Mouse (Mus musculus): ENCODE measurements at regions not wholly inside any gene's neighbourhood (a gene's known extent, or its start where the extent isn't known, plus 50 kb on each side); places are given as distances from the start of the nearest gene placed in this dataset.
A peak's percentile ranks its signal among the peaks of the same experiment; 100 is the strongest.

DNA sequence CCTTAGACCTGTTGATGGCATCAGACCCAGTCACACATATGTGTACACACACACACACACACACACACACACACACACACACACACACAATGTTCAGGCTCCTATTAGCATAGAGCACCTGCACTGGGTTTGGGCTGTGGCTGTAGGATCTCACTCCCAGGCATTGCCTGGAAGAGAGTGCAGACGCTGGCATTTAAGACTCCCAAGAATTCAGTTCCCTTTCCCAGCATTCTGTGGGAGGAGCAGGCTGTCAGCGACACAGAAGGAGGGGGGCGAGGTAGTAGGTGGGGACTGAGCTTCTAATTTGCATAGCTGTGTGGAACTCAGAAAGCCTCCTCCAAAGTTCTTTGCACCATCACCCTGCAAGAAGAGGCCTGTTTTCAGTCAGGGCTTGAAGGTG is 374.2 kb upstream of the Fam49b start:
- Histone ChIP-seq H3K4me1 (ENCODE audit: insufficient read depth, low read depth, low read length) (no peaks in the 10 kb centered on the region), H3K27me3 (replicated peaks; ENCODE audit: insufficient read depth, low read length) (no peaks in the 10 kb centered on the region), H3K4me3 (ENCODE audit: low read depth, low read length) (no peak overlapping the region), H3K9ac (replicated peaks; ENCODE audit: low read depth) (no peak overlapping the region), H3K9me3 (ENCODE audit: low read length) (no peaks in the 10 kb centered on the region), H3K27ac (ENCODE audit: low read length) (no peak overlapping the region), H3K4me2 (replicated peaks; ENCODE audit: low read depth, low read length) (no peak overlapping the region), H3K36me3 (ENCODE audit: insufficient read depth, low read length) (no peaks in the 10 kb centered on the region)
- 12% methylated on average over 3 of the region's 3 CpGs for WGBS
- TF ChIP-seq CTCF (IDR thresholded peaks at IDR 0.05) = no peak
- no peak for TF ChIP-seq EP300 (IDR thresholded peaks at IDR 0.05)
- DNase-seq (ENCODE audit: low spot score) (peak; percentile 17), ATAC-seq (no peak; the same call in 1 of the 2 replicates)

DNA sequence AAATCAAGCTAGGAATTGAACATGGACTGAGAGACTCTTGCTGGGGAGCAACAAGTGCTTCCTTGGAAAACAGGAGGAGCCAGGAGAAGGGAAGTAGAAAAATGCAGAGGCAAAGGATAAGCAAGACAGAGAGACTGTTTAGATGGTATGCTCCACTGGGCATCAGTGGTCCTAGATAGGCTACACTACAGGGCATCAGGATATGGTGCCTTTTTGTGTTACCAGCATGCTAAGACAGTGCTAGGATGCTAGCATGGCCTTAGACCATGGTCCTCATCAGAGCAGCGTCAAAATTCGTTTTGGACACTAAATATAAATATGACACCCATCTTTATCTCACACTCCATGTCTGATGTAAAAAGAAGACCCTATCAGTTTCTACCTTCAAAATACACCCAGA is 374.6 kb upstream of the Fam49b start:
- DNase-seq (ENCODE audit: low spot score) (no peak), ATAC-seq (no peak)
- no peak for TF ChIP-seq EP300 (IDR thresholded peaks at IDR 0.05)
- TF ChIP-seq CTCF (IDR thresholded peaks at IDR 0.05) = no peak
- H3K27ac ChIP-seq (ENCODE audit: low read length) = no peak overlapping the region
- no peak overlapping the region for H3K9ac ChIP-seq (replicated peaks; ENCODE audit: low read depth)
- H3K9me3 ChIP-seq (ENCODE audit: low read length) = no peaks in the 10 kb centered on the region
- no peak overlapping the region for H3K4me2 ChIP-seq (replicated peaks; ENCODE audit: low read depth, low read length)
- no peaks in the 10 kb centered on the region for H3K4me1 ChIP-seq (ENCODE audit: insufficient read depth, low read depth, low read length)
- no peak overlapping the region for H3K4me3 ChIP-seq (ENCODE audit: low read depth, low read length)
- H3K36me3 ChIP-seq (ENCODE audit: insufficient read depth, low read length) = no peaks in the 10 kb centered on the region
- H3K27me3 ChIP-seq (replicated peaks; ENCODE audit: insufficient read depth, low read length) = no peaks in the 10 kb centered on the region
- WGBS = 73% methylated on average over 2 of the region's 2 CpGs

DNA sequence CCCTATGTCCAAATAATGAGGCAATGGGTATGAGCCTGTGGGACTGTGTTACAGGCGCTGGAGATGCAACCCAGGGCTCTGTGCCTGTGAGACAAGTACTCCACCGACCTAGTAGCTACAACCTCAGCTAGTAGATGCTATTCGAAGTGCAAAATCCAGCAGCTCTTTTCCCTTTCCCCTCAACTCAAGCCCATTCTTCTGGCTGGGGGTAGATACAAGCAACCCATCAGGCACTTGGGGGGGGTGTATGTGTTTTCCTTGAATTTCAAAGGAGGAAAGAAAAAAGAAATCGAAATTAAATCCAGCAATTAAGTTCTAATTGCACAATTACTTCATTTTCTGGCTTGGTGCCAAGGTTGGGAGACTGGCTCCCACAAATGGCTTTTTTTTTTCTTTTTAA is 372.4 kb upstream of the Gm21798 start:
- 68% methylated on average over 4 of the region's 4 CpGs for WGBS
- Histone ChIP-seq H3K27me3 (replicated peaks; ENCODE audit: insufficient read depth, low read length) (no peaks in the 10 kb centered on the region), H3K4me2 (replicated peaks; ENCODE audit: low read depth, low read length) (no peak overlapping the region), H3K9ac (replicated peaks; ENCODE audit: low read depth) (no peak overlapping the region), H3K9me3 (ENCODE audit: low read length) (no peaks in the 10 kb centered on the region), H3K27ac (ENCODE audit: low read length) (no peak overlapping the region), H3K4me3 (ENCODE audit: low read depth, low read length) (no peak overlapping the region), H3K36me3 (ENCODE audit: insufficient read depth, low read length) (no peaks in the 10 kb centered on the region), H3K4me1 (ENCODE audit: insufficient read depth, low read depth, low read length) (no peaks in the 10 kb centered on the region)
- DNase-seq (ENCODE audit: low spot score) (peak; percentile 11), ATAC-seq (no peak)
- TF ChIP-seq EP300 (IDR thresholded peaks at IDR 0.05) (no peak), CTCF (IDR thresholded peaks at IDR 0.05) (no peak)

DNA sequence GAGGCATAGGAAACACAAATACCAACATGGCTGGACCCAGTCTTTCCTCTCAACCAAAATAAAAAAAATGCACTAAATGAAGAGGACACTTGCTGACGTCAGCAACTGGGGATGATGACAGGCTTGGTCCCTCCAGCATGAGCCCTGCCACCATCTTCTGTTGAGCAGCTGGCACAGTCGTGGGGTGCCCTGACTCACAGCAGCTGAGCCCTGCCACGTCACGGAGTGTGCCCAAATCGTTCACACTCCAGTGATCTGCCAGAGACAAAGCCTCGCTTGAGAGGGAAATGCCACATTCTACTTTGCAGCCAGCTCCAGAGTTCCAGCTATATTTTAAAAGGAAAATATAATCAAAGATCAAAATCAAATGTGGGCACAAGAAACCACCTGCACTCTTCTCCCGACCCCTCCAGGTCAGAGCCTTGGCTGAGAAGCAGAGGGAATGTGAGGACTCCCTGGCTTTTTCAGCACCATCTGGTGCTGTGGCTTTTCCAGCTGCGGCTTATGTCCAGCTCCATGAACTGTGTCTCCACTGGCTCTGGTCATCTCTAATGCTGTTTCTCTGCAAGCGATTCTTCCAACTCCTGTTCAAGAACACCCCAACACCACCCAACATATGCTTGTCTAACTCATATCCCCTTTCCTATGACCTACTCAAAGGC is 371.0 kb upstream of the Gm21798 start:
- Histone ChIP-seq H3K4me2 (replicated peaks; ENCODE audit: low read depth, low read length) (no peak overlapping the region), H3K9ac (replicated peaks; ENCODE audit: low read depth) (no peak overlapping the region), H3K27ac (ENCODE audit: low read length) (no peak overlapping the region), H3K9me3 (ENCODE audit: low read length) (no peaks in the 10 kb centered on the region), H3K27me3 (replicated peaks; ENCODE audit: insufficient read depth, low read length) (no peaks in the 10 kb centered on the region), H3K36me3 (ENCODE audit: insufficient read depth, low read length) (no peaks in the 10 kb centered on the region), H3K4me1 (ENCODE audit: insufficient read depth, low read depth, low read length) (no peaks in the 10 kb centered on the region), H3K4me3 (ENCODE audit: low read depth, low read length) (no peak overlapping the region)
- no peak for ATAC-seq
- TF ChIP-seq CTCF (IDR thresholded peaks at IDR 0.05) = no peak
- TF ChIP-seq EP300 (IDR thresholded peaks at IDR 0.05) = no peak
- WGBS = 79% methylated on average over 9 of the region's 9 CpGs
- no peak for DNase-seq (ENCODE audit: low spot score)

DNA sequence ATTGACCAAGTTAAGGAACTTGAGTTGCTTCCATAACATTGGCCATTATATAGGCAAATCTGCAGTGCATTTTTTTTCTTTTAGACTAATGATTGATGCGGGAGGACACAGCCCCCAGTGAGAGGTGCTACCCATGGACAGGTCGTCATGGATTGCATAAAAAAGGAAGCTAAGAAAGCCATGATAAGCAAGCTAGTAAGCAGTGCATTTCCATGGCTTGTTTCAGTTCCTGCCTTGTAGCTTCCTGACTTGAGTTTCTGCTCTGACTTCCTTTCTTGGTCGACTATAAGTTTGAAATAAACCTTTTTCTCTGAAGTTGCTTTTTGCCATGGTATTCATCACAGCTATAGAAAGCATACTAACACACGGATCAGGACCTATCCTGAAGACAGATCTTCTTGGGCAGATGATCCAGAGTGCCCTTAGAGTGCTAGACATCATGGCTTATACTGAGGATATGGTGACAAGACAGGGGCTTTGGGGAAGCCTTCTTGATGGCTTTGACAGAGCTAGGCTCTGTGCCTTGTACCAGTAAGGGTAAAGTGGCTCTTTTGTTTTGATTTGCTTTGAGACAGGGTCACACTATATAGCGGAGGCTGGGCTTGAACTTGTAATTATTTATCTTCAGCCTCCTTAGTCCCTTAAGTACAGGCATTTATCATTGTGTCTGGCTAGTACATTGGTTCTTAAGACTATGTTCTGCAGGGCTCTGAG is 370.1 kb upstream of the Gm21798 start:
- Histone ChIP-seq H3K4me1 (ENCODE audit: insufficient read depth, low read depth, low read length) (no peaks in the 10 kb centered on the region), H3K27ac (ENCODE audit: low read length) (no peak overlapping the region), H3K36me3 (ENCODE audit: insufficient read depth, low read length) (no peaks in the 10 kb centered on the region), H3K9me3 (ENCODE audit: low read length) (no peaks in the 10 kb centered on the region), H3K4me3 (ENCODE audit: low read depth, low read length) (no peak overlapping the region), H3K27me3 (replicated peaks; ENCODE audit: insufficient read depth, low read length) (no peaks in the 10 kb centered on the region), H3K4me2 (replicated peaks; ENCODE audit: low read depth, low read length) (no peak overlapping the region), H3K9ac (replicated peaks; ENCODE audit: low read depth) (no peak overlapping the region)
- 47% methylated on average over 5 of the region's 5 CpGs for WGBS
- DNase-seq (ENCODE audit: low spot score) = no peak
- TF ChIP-seq CTCF (IDR thresholded peaks at IDR 0.05) (no peak), EP300 (IDR thresholded peaks at IDR 0.05) (no peak)
- ATAC-seq = no peak

DNA sequence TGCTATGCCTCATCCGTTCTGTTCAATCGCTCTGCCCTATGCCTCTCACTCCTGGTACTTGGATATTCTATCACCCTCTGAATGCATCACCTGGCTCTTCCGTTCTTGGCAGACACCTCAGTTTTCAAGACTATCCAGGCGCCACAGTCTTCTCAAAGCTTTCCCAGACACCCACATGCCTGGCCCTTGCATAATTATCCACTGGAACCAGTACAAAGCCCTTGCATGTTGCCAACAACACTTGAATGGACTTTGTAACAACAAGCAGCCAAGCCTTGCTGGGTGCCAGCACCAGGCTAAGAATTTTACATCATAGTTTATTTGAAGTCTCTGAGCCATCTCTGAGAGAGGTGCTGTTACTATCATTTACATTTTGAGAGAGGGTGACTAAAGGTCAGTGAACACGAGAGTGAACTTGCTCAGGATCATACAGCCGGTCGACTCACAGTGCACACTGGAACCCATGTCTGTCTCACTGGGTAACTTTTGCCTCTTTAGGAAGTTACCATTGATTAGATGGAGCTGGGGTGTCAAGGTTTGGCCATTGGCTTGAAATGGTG is 368.8 kb upstream of the Gm21798 start:
- H3K4me2 ChIP-seq (replicated peaks; ENCODE audit: low read depth, low read length) = no peak overlapping the region
- no peaks in the 10 kb centered on the region for H3K9me3 ChIP-seq (ENCODE audit: low read length)
- DNase-seq (ENCODE audit: low spot score) = no peak
- no peak for ATAC-seq
- H3K27ac ChIP-seq (ENCODE audit: low read length) = no peak overlapping the region
- H3K27me3 ChIP-seq (replicated peaks; ENCODE audit: insufficient read depth, low read length) = no peaks in the 10 kb centered on the region
- no peaks in the 10 kb centered on the region for H3K36me3 ChIP-seq (ENCODE audit: insufficient read depth, low read length)
- WGBS = 84% methylated on average over 7 of the region's 7 CpGs
- H3K4me3 ChIP-seq (ENCODE audit: low read depth, low read length) = no peak overlapping the region
- TF ChIP-seq CTCF (IDR thresholded peaks at IDR 0.05) = no peak
- TF ChIP-seq EP300 (IDR thresholded peaks at IDR 0.05) = no peak
- H3K9ac ChIP-seq (replicated peaks; ENCODE audit: low read depth) = no peak overlapping the region
- H3K4me1 ChIP-seq (ENCODE audit: insufficient read depth, low read depth, low read length) = no peaks in the 10 kb centered on the region

Data from lung, postnatal 0 days (tissue).